Mouse (Mus musculus) liver, embryonic 12.5 days (tissue): ENCODE measurements around the gene Gm8180. TPM values are rescaled to one million over a fixed set of nuclear protein-coding genes. Genes with fewer than 3 reads are reported as not detected.
A peak's percentile ranks its signal among the peaks of the same experiment; 100 is the strongest.
"Not testable (repeated sequence)": the region's sequence is repeated elsewhere in the genome, so short reads cannot be mapped to it uniquely, and the experiment has no call there.

ENCODE experiments used
- ATAC-seq: fragments of 200-750 bp; cut with Nextera tagmentation; 2 replicates; pipeline ENCODE4 v1.8.0; 2017; ENCODE audit warnings: moderate number of reproducible peaks, mild to moderate bottlenecking, moderate library complexity
- H3K27ac ChIP-seq: fragments of 300-500 bp; sonication (generic); 2 replicates; pipeline ENCODE4 v1.5.1; 2016; ENCODE audit warnings: mild to moderate bottlenecking
- H3K27me3 ChIP-seq: fragments of 300-500 bp; sonication (generic); replicated peaks from 2 replicates; pipeline ENCODE4 v1.6.1; 2016; ENCODE audit warnings: mild to moderate bottlenecking, moderate library complexity
- H3K36me3 ChIP-seq: fragments of 300-500 bp; sonication (generic); 2 replicates; pipeline ENCODE4 v1.6.1; 2016; ENCODE audit warnings: mild to moderate bottlenecking, moderate library complexity
- H3K4me1 ChIP-seq: fragments of 300-500 bp; sonication (generic); 2 replicates; pipeline ENCODE4 v1.6.1; 2016
- H3K4me2 ChIP-seq: fragments of 300-500 bp; sonication (generic); 2 replicates; pipeline ENCODE4 v1.6.1; 2016; ENCODE audit warnings: mild to moderate bottlenecking, moderate library complexity
- H3K4me3 ChIP-seq: fragments of 300-500 bp; sonication (generic); 2 replicates; pipeline ENCODE4 v1.5.1; 2016; ENCODE audit warnings: mild to moderate bottlenecking, moderate library complexity
- H3K9ac ChIP-seq: fragments of 300-500 bp; sonication (generic); 2 replicates; pipeline ENCODE4 v1.6.1; 2016; ENCODE audit warnings: mild to moderate bottlenecking, moderate library complexity
- H3K9me3 ChIP-seq: fragments of 300-500 bp; sonication (generic); replicated peaks from 2 replicates; pipeline ENCODE4 v1.6.1; 2016; ENCODE audit warnings: mild to moderate bottlenecking, moderate library complexity
- WGBS: fragments of 180-500 bp; shearing (Covaris S2); methylation state at CpG from one replicate; pipeline ENCODE4 v1.1.7; 2016; ENCODE audit not compliant: insufficient replicate concordance; 5-methylcytosine and 5-hydroxymethylcytosine counted together
- polyA plus RNA-seq: library from polyadenylated mRNA; unstranded; fragments of >200 nt; fragmentation: Nextera tagmentation; extraction: Ambion mirVana; gene quantifications from 2 replicates; pipeline ENCODE4 v1.2.1, GENCODE M21; 2016

Gm8180 gene
- not detected in 2 replicates for polyA plus RNA-seq

GRCm38 (mm10) chr14:43784645-43785044, at the start of gene Gm8180:
Gene Gm8180 (minus strand): TSS chr14:43784745.
- H3K4me3 ChIP-seq, H3K27me3 ChIP-seq, ATAC-seq, H3K9me3 ChIP-seq, H3K9ac ChIP-seq, H3K4me2 ChIP-seq, H3K36me3 ChIP-seq, H3K27ac ChIP-seq, H3K4me1 ChIP-seq: not testable (repeated sequence)
- 68% methylated on average over 3 of the region's 3 CpGs for WGBS

DNA sequence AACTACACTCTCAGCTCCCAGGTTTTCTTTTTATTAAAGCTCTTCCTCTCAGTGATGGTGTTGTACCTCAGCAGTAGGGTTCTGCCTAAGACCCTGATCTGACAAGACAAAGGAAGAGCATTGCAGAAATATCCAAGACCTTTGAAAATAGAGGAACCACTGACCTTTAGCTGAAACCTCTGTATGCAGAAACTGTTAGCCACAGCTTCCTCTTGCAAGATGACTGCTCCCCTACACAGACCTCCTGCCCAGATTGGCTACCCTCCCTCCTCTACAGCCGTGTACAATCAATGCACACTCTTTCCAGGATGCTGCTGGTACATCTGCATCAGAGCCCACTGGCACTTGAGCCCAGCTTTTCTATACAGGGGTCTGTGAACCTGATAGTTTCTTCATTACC, 45.8 kb upstream of the Gm8180 start:
- not testable (repeated sequence) for H3K4me3 ChIP-seq, H3K9me3 ChIP-seq, ATAC-seq, H3K27me3 ChIP-seq, H3K4me2 ChIP-seq, H3K27ac ChIP-seq, H3K4me1 ChIP-seq, H3K9ac ChIP-seq, H3K36me3 ChIP-seq
- 15% methylated on average over 1 of the region's 1 CpGs for WGBS

GRCm38 (mm10) chr14:43824176-43824575, 39.6 kb upstream of the Gm8180 start:
- not testable (repeated sequence) for H3K27ac ChIP-seq, H3K4me2 ChIP-seq, H3K9ac ChIP-seq, H3K4me1 ChIP-seq, H3K4me3 ChIP-seq, H3K36me3 ChIP-seq, ATAC-seq, H3K9me3 ChIP-seq, H3K27me3 ChIP-seq
- 53% methylated on average over 6 of the region's 6 CpGs for WGBS

GRCm38 (mm10) chr14:43821869-43822268, 37.3 kb upstream of the Gm8180 start:
- not testable (repeated sequence) for H3K4me2 ChIP-seq, H3K27ac ChIP-seq, H3K9me3 ChIP-seq, H3K4me1 ChIP-seq, H3K27me3 ChIP-seq, H3K36me3 ChIP-seq, H3K4me3 ChIP-seq, H3K9ac ChIP-seq
- WGBS: 37% methylated on average over 1 of the region's 2 CpGs
- ATAC-seq: peak; percentile 66; the same call in 1 of the 2 replicates

GRCm38 (mm10) chr14:43812458-43812857, 27.9 kb upstream of the Gm8180 start:
- H3K9me3 ChIP-seq, H3K4me2 ChIP-seq, H3K4me1 ChIP-seq, H3K9ac ChIP-seq, H3K27ac ChIP-seq, ATAC-seq, H3K4me3 ChIP-seq, H3K27me3 ChIP-seq, H3K36me3 ChIP-seq: not testable (repeated sequence)
- WGBS: 55% methylated on average over 8 of the region's 9 CpGs

DNA sequence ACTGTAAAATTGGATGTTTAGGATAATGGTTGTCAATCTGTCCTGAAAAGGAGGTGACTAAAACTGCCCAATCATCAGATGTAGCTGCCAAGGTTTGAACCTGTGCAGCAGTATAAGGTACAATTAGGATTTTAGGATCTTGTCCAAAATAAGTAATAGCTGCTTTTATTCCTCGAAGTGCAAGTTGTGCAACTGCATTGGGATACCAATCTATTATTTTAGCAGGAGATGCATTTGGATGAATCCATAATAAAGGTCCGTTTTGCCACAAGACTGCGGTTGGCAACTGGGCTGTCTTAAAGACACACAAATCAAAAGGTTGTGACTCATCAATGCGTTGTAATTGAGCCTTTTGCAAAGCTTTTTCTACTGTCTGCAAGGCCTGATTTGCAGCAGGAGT, 23.6 kb upstream of the Gm8180 start:
- H3K4me2 ChIP-seq: not testable (repeated sequence)
- 56% methylated on average over 4 of the region's 4 CpGs for WGBS

DNA sequence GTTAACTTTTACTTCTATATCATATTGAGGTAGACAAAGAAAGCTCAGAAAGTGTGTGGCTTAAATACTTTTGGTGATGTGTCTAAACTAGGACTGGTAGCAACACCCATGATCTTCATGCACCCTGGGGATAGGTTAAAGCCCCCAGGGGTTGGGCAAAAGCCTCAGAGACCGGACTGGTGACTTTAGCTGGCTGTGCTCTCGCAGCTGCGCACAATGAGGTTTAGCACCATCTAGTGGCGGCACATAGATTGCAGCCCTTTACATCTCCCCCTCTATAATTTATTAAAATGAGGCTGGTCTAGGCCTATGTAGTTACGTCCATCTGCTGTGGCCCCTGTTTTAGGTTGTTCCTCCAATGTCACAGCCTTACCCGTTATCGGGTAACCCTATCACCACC, 19.9 kb upstream of the Gm8180 start:
- not testable (repeated sequence) for H3K27ac ChIP-seq, H3K4me3 ChIP-seq, H3K36me3 ChIP-seq, H3K4me1 ChIP-seq, ATAC-seq, H3K9me3 ChIP-seq, H3K9ac ChIP-seq, H3K27me3 ChIP-seq, H3K4me2 ChIP-seq
- 25% methylated on average over 7 of the region's 7 CpGs for WGBS

More for the DNA sequence above, 23.6 kb upstream of the Gm8180 start:
- not testable (repeated sequence) for H3K9me3 ChIP-seq, H3K9ac ChIP-seq, H3K4me3 ChIP-seq, H3K27me3 ChIP-seq, H3K4me1 ChIP-seq, ATAC-seq, H3K27ac ChIP-seq, H3K36me3 ChIP-seq

GRCm38 (mm10) chr14:43796905-43797470, 12.4 kb upstream of the Gm8180 start:
- H3K9ac ChIP-seq, H3K4me3 ChIP-seq, H3K27me3 ChIP-seq, H3K27ac ChIP-seq, H3K4me1 ChIP-seq, ATAC-seq, H3K36me3 ChIP-seq, H3K9me3 ChIP-seq: not testable (repeated sequence)
- H3K4me2 ChIP-seq: peak overlapping the region; percentile 40
- WGBS: 9% methylated on average over 22 of the region's 23 CpGs

GRCm38 (mm10) chr14:43796069-43796904, 11.7 kb upstream of the Gm8180 start:
- Histone ChIP-seq H3K9ac (no peak overlapping the region), H3K4me1 (no peaks in the 10 kb centered on the region), H3K27me3 (peaks cover 8% of the 10 kb centered on the region; the same call in 1 of the 2 replicates), H3K36me3 (no peaks in the 10 kb centered on the region), H3K4me2 (peak overlapping the region; percentile 40), H3K9me3 (no peaks in the 10 kb centered on the region), H3K27ac (no peak overlapping the region), H3K4me3 (no peak overlapping the region)
- 21% methylated on average over 14 of the region's 14 CpGs for WGBS
- ATAC-seq: no peak

DNA sequence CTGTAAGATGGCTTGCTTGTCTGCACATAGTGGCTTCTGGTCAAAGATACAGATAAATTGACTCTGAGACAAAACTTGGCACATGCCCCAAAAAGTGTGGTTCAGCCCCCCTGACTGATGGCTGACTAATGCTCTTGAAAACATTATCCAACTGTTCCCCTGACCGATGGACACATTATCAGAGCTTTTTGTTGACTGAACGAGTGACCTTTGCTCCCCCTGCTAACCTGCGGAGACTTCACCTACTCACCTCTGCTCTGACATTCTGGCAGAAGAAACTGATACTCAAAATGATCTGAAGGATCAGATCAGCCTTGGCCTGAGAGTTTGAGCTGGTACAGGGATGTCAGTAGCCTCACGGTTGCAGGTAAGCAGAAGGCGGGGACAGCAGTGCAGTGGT, 9.3 kb upstream of the Gm8180 start:
- not testable (repeated sequence) for H3K27me3 ChIP-seq
- 59% methylated on average over 5 of the region's 5 CpGs for WGBS

DNA sequence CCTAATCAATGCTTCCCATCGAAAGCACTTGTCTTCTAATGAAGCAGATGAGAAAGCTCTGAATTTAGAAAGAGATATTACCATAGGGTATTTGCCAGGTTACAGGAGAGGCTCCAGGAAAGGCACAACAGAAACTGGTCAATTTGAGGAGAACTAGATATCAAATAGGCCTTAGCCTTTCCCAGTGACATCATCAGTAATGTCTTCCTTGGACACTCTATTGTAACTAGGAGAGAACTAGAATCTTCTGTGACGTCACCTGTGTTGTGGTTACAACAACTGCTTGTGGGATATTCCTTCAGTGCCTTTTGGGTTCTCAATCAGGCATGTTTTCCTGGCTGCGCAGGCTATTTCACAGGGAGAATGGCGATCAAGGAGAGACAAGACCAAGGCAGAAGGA, 37.0 kb downstream of the Gm8180 start, which contains the start of gene Gm6526:
Gene Gm6526 (plus strand): TSS at position 301 of the 400 bp plus-strand sequence.
- not testable (repeated sequence) for ATAC-seq, H3K4me1 ChIP-seq, H3K9me3 ChIP-seq, H3K27ac ChIP-seq, H3K4me2 ChIP-seq, H3K9ac ChIP-seq, H3K4me3 ChIP-seq, H3K27me3 ChIP-seq, H3K36me3 ChIP-seq
- 48% methylated on average over 4 of the region's 4 CpGs for WGBS

More for the DNA sequence above, 9.3 kb upstream of the Gm8180 start:
- not testable (repeated sequence) for H3K27ac ChIP-seq, H3K9me3 ChIP-seq, H3K9ac ChIP-seq, H3K36me3 ChIP-seq, ATAC-seq, H3K4me2 ChIP-seq, H3K4me1 ChIP-seq, H3K4me3 ChIP-seq
